Mouse (Mus musculus) granulocyte monocyte progenitor cell, adult 5-6 weeks (primary cell): ENCODE results near the gene Mtx3. TPM values are rescaled to one million over a fixed set of nuclear protein-coding genes. Genes with fewer than 3 reads are reported as not detected.

ENCODE experiments used
- ATAC-seq: replicated peaks from 2 replicates; pipeline ENCODE4 v1.8.0; 2016; ENCODE audit warnings: mild to moderate bottlenecking, moderate TSS enrichment, inconsistent platforms; ENCODE audit not compliant: poor library complexity, severe bottlenecking
- total RNA-seq, 2 experiments: library from RNA; stranded (forward) in 1 of 2; stranded (reverse) in 1 of 2; fragments of 200-712, 200-1000 nt in 1 of 2; fragments of >200 nt in 1 of 2; fragmentation: Nextera tagmentation in 1 of 2; gene quantifications; 2 replicates each; pipeline ENCODE4 v1.2.3; 2014 to 2017

Mtx3 gene
- total RNA-seq, 2 experiments from 2014 or later, result 6.5 to 8.9 TPM

- ATAC-seq, result no peak
Measured at GRCm38 (mm10) chr13:92882986-92883720, 38.6 kb downstream of the Mtx3 start.

DNA sequence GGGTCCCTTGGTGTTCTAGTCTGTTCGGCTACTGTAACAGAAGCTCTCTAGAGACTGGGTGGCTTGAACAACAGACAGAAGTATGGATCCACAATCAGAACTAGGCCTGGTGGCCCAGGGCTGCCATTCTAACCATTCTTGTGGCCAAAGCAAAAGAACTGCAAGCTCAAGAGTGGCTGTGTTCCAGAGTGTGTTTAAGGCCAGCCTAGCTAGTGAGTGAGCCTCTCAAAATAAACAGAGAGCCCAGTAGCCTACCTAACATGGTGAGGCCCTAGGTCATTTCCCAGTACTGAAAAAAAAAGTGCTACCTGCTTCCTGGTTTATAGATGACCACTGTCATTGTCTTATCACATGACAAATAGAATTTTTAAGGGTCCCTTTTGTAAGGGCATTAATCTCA is 39.6 kb downstream of the Mtx3 start:
- ATAC-seq, result no peak

- ATAC-seq, result no peak
Measured at GRCm38 (mm10) chr13:92884930-92885329, 40.4 kb downstream of the Mtx3 start.

GRCm38 (mm10) chr13:92899087-92899486 is 54.5 kb downstream of the Mtx3 start:
- ATAC-seq, result no peak

DNA sequence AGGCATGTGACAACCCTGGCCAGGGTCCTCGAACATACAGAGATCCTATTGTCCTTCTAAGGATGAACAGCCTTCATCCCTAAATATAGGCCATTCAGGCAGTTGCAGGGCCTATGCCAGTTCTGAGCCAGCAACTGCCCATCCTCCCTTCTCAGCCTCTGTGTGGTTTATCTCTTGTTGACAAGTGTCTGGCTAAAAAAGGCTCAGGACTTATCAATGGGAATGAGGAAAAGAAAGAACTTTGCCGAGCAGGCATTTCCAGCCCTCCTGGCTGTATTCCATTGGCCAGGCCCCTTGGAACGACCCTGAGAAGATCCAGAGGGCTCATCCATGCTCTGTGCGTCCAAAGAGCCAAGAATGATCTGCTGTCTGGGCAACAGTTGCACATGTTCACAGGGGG is 58.7 kb downstream of the Mtx3 start:
- no peak for ATAC-seq

DNA sequence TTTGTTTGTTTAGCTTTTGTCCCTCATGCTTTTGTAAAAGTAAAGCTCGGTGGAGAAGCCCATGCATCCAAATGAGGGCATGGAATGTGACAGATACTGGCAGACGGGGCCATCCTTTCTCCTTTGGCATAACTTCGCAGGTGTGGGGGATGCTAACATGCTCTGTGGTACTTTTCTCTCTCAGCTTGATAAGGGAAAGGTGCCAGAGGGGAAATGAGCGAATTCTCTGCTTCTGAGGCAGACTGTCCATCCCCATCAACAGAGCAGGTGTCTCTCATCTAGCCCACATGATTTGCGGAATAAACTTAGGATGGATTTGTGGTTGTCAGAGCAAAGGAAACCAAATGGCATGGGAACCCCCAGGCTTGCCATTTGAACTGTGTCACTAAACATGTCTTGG is 61.4 kb downstream of the Mtx3 start:
- no peak for ATAC-seq

GRCm38 (mm10) chr13:92907366-92907765 is 62.8 kb downstream of the Mtx3 start:
- ATAC-seq, result no peak

Other genes with a start within 250 kb of the Mtx3 start
- 3.9 and 8.7 TPM in 2 replicates for gene Serinc5, start 233.7 kb upstream of the Mtx3 start, total RNA-seq (2014; fragmentation: Nextera tagmentation)
- 4.1 and 5.5 TPM in 2 replicates for gene Serinc5, start 233.7 kb upstream of the Mtx3 start, total RNA-seq (2017)
- gene Thbs4, start 49.9 kb upstream of the Mtx3 start, total RNA-seq (2014; fragmentation: Nextera tagmentation), result not detected in 2 replicates
- gene Thbs4, start 49.9 kb upstream of the Mtx3 start, total RNA-seq (2017), result not detected in 2 replicates